Mouse (Mus musculus) megakaryocyte, embryonic 14.5 days (primary cell): Measurements from ENCODE around the gene Mtif3. TPM values are rescaled to one million over a fixed set of nuclear protein-coding genes. Genes with fewer than 3 reads are reported as not detected.
"Not testable (repeated sequence)": the region's sequence is repeated elsewhere in the genome, so short reads cannot be mapped to it uniquely, and the experiment has no call there.

Source experiments
- H3K27me3 ChIP-seq: replicated peaks from 2 replicates; pipeline ENCODE3; 2012; ENCODE audit warnings: inconsistent platforms
- H3K36me3 ChIP-seq: replicated peaks from 2 replicates; pipeline ENCODE3; 2012; ENCODE audit warnings: low read length, inconsistent platforms, mixed read lengths
- H3K4me1 ChIP-seq: 2 replicates; pipeline ENCODE4 v1.6.1; 2012; ENCODE audit warnings: inconsistent platforms
- H3K4me3 ChIP-seq: replicated peaks from 2 replicates; pipeline ENCODE3; 2012; ENCODE audit warnings: moderate library complexity, mild to moderate bottlenecking, inconsistent platforms
- H3K9me3 ChIP-seq: 2 replicates; pipeline ENCODE4 v1.6.1; 2012; ENCODE audit warnings: inconsistent platforms
- FLI1 ChIP-seq: IDR thresholded peaks from 2 replicates; pipeline ENCODE4 v1.6.1; 2012; ENCODE audit warnings: low read length, inconsistent platforms, mixed read lengths
- GATA1 ChIP-seq: IDR thresholded peaks from 3 replicates; pipeline ENCODE4 v1.6.1; 2012; ENCODE audit warnings: mixed read lengths, low read length, inconsistent platforms, borderline replicate concordance
- polyA plus RNA-seq: library from polyadenylated mRNA; stranded (reverse); fragments of >175 nt; gene quantifications from 2 replicates; pipeline ENCODE4 v1.2.3, GENCODE M21; 2012; ENCODE audit warnings: low replicate concordance; ENCODE audit not compliant: insufficient read depth

Mtif3 gene
- polyA plus RNA-seq, 1 experiment = 6.0 TPM

- Histone ChIP-seq H3K36me3 (no peaks in the 10 kb centered on the region), H3K9me3 (0 out of 2 replicates have a peak, but pooled peaks cover 3% of the 10 kb centered on the region), H3K4me1 (peaks cover 13% of the 10 kb centered on the region), H3K27me3 (peaks cover 8% of the 10 kb centered on the region), H3K4me3 (no peak overlapping the region)
- TF ChIP-seq FLI1 = no peak
- no peak for TF ChIP-seq GATA1
Observed at GRCm38 (mm10) chr5:146919874-146920273, 43.7 kb downstream of the Mtif3 start.

GRCm38 (mm10) chr5:146917357-146917756 is 46.2 kb downstream of the Mtif3 start:
- peaks cover 21% of the 10 kb centered on the region for H3K4me1 ChIP-seq
- not testable (repeated sequence) for H3K4me3 ChIP-seq, H3K9me3 ChIP-seq, H3K36me3 ChIP-seq
- peaks cover 18% of the 10 kb centered on the region for H3K27me3 ChIP-seq

GRCm38 (mm10) chr5:146916806-146917205 is 46.8 kb downstream of the Mtif3 start:
- Histone ChIP-seq H3K4me3 (no peak overlapping the region), H3K27me3 (peaks cover 18% of the 10 kb centered on the region), H3K4me1 (peaks cover 24% of the 10 kb centered on the region), H3K36me3 (no peaks in the 10 kb centered on the region), H3K9me3 (no peaks in the 10 kb centered on the region)
- TF ChIP-seq GATA1 (no peak), FLI1 (no peak)

- H3K4me3 ChIP-seq = no peak overlapping the region
- peaks cover 23% of the 10 kb centered on the region for H3K27me3 ChIP-seq
- no peak for TF ChIP-seq GATA1
- TF ChIP-seq FLI1 = no peak
- H3K36me3 ChIP-seq = no peaks in the 10 kb centered on the region
- H3K9me3 ChIP-seq = no peaks in the 10 kb centered on the region
- H3K4me1 ChIP-seq = peaks cover 24% of the 10 kb centered on the region
Observed at GRCm38 (mm10) chr5:146916273-146916672, 47.3 kb downstream of the Mtif3 start.

GRCm38 (mm10) chr5:146914088-146914766 is 49.4 kb downstream of the Mtif3 start:
- peaks cover 21% of the 10 kb centered on the region for H3K4me1 ChIP-seq
- TF ChIP-seq GATA1 = no peak
- TF ChIP-seq FLI1 = no peak
- H3K36me3 ChIP-seq = no peaks in the 10 kb centered on the region
- H3K9me3 ChIP-seq = no peaks in the 10 kb centered on the region
- H3K4me3 ChIP-seq = no peak overlapping the region
- peaks cover 23% of the 10 kb centered on the region for H3K27me3 ChIP-seq

- Histone ChIP-seq H3K36me3 (no peaks in the 10 kb centered on the region), H3K4me1 (peaks cover 24% of the 10 kb centered on the region), H3K27me3 (peaks cover 23% of the 10 kb centered on the region), H3K4me3 (no peak overlapping the region), H3K9me3 (no peaks in the 10 kb centered on the region)
- TF ChIP-seq FLI1 (no peak), GATA1 (no peak)
Observed at GRCm38 (mm10) chr5:146913355-146913754, 50.2 kb downstream of the Mtif3 start.

GRCm38 (mm10) chr5:146912206-146912605 is 51.4 kb downstream of the Mtif3 start:
- Histone ChIP-seq H3K4me1 (peaks cover 36% of the 10 kb centered on the region), H3K27me3 (peaks cover 32% of the 10 kb centered on the region), H3K9me3 (no peaks in the 10 kb centered on the region), H3K4me3 (no peak overlapping the region), H3K36me3 (no peaks in the 10 kb centered on the region)
- no peak for TF ChIP-seq FLI1
- TF ChIP-seq GATA1 = no peak

GRCm38 (mm10) chr5:146908629-146909028 is 55.0 kb downstream of the Mtif3 start:
- Histone ChIP-seq H3K9me3 (no peaks in the 10 kb centered on the region), H3K4me1 (peaks cover 47% of the 10 kb centered on the region), H3K4me3 (no peak overlapping the region), H3K27me3 (peaks cover 28% of the 10 kb centered on the region), H3K36me3 (no peaks in the 10 kb centered on the region)
- TF ChIP-seq GATA1 (no peak), FLI1 (no peak)

GRCm38 (mm10) chr5:146907533-146907932 is 56.1 kb downstream of the Mtif3 start:
- no peak overlapping the region for H3K4me3 ChIP-seq
- peaks cover 20% of the 10 kb centered on the region for H3K27me3 ChIP-seq
- no peak for TF ChIP-seq FLI1
- TF ChIP-seq GATA1 = no peak
- H3K36me3 ChIP-seq = no peaks in the 10 kb centered on the region
- H3K9me3 ChIP-seq = no peaks in the 10 kb centered on the region
- H3K4me1 ChIP-seq = peaks cover 44% of the 10 kb centered on the region

GRCm38 (mm10) chr5:146905486-146906172 is 58.0 kb downstream of the Mtif3 start:
- Histone ChIP-seq H3K4me3 (peak overlapping the region; percentile 83), H3K27me3 (peaks cover 11% of the 10 kb centered on the region), H3K9me3 (no peaks in the 10 kb centered on the region), H3K4me1 (peaks cover 44% of the 10 kb centered on the region), H3K36me3 (no peaks in the 10 kb centered on the region)
- TF ChIP-seq FLI1 = no peak

GRCm38 (mm10) chr5:146904404-146904803 is 59.2 kb downstream of the Mtif3 start:
- H3K4me3 ChIP-seq = no peak overlapping the region
- H3K9me3 ChIP-seq = peaks cover under 1% of the 10 kb centered on the region; the same call in 1 of the 2 replicates
- H3K27me3 ChIP-seq = peaks cover 10% of the 10 kb centered on the region
- TF ChIP-seq GATA1 (no peak), FLI1 (no peak)
- no peaks in the 10 kb centered on the region for H3K36me3 ChIP-seq
- peaks cover 50% of the 10 kb centered on the region for H3K4me1 ChIP-seq

Other genes starting within 250 kb of the Mtif3 start
- 0.63 and 3.6 TPM in 2 replicates for gene Usp12, start 168.8 kb downstream of the Mtif3 start, polyA plus RNA-seq
- 15.4 and 53.6 TPM in 2 replicates for gene Rpl21, start 130.9 kb downstream of the Mtif3 start, polyA plus RNA-seq
- 6.5 and 7.0 TPM in 2 replicates for gene Rasl11a, start 118.7 kb downstream of the Mtif3 start, polyA plus RNA-seq
- gene Gtf3a, start 15.1 kb downstream of the Mtif3 start, polyA plus RNA-seq = 63.5 and 83.9 TPM in 2 replicates
- gene Lnx2, start 112.8 kb upstream of the Mtif3 start, polyA plus RNA-seq = 4.1 and 5.7 TPM in 2 replicates
- gene Polr1d, start 113.2 kb upstream of the Mtif3 start, polyA plus RNA-seq = 78.9 and 100 TPM in 2 replicates
- gene Gsx1, start 224.9 kb upstream of the Mtif3 start, polyA plus RNA-seq = not detected in 2 replicates